Mouse (Mus musculus) C2C12 (cell line): ENCODE measurements around the gene Rpl15.
"Not testable (repeated sequence)": the region's sequence is repeated elsewhere in the genome, so short reads cannot be mapped to it uniquely, and the experiment has no call there.

Experiments used
- CEBPB ChIP-seq: IDR thresholded peaks from one replicate; pipeline ENCODE4 v1.6.1; 2011; ENCODE audit warnings: low read depth, mild to moderate bottlenecking, control low read depth, moderate library complexity
- CTCF ChIP-seq: IDR thresholded peaks from one replicate; pipeline ENCODE4 v1.5.1; 2011; ENCODE audit not compliant: control insufficient read depth, insufficient read depth, insufficient read length
- MYOG ChIP-seq: IDR thresholded peaks from one replicate; pipeline ENCODE4 v1.6.1; 2011; ENCODE audit not compliant: control insufficient read depth, insufficient read length; ENCODE audit errors: extremely low read depth
- USF1 ChIP-seq: IDR thresholded peaks from one replicate; pipeline ENCODE4 v1.6.1; 2011; ENCODE audit warnings: low read depth, mild to moderate bottlenecking, control low read depth, moderate library complexity

DNA sequence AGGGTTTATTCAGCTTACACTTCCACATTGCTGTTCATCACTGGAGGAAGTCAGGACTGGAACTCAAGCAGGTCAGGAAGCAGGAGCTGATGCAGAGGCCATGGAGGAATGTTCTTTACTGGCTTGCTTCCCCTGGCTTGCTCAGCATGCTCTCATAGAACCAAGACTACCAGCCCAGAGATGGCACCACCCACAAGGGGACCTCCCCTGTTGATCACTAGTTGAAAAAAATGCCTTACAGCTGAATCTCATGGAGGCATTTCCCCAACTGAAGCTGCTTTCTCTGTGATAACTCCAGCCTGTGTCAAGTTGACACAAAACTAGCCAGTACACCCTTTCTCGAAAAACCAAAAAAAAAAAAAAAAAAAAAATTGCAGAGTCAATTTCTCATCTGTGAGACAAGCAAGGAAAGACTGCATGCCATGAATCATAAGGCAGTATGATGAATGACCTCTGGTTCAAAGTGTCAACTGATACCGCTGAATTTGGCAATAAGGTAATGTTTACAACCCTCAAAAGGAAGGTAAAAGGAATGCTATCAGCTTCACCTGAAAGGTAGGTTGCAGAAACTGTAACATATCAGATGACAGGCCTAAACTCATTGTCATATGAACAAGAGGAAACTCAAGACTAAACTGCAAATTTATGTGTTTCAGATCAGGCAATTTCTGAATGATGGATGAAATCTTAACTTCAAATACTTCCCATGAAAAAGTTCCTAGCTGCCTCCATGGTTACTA lies 34.5 kb downstream of the Rpl15 start:
- not testable (repeated sequence) for TF ChIP-seq CTCF, USF1, MYOG, CEBPB
